ENCODE assay signal across 8 mouse cellular contexts in the genomic region with DNA sequence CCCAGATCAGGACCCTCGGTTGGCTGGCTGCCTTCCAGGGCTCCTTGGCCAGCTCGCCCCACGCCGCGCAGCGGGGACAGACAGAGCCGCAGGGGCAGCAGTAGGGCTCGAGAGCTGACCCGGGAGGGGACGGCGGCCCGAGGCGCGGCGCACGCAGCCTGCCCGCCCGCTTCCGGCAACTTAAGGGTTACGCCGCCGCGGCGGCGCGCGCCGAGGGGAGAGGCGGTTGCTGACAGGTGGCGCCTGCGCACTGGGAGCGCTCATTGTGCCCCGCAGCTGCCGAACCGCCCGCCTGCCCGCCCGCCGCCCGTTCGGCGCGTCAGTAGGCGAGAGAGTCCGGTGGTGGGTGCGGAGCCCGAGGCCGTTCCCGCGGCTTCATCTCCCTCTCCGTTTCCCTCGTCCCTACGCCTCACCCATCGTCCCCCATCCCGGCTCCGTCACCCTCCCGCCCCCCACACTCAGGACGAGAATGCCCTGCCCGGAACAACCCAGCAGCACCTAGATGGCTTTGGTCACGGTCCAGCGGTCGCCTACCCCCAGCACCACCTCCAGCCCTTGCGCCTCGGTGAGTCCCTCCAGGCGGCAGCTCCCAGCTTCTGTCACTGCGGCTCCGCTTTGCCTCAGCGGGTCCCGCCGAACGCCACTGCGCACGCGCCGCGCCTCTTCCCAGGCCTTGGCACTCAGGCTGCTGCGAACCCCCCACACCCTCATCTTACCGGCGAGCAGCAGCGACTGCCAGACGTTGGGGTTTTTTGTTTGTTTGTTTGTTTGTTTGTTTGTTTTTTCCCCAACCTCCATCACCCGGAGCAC. TPM values are rescaled to one million over a fixed set of nuclear protein-coding genes. Genes with fewer than 3 reads are reported as not detected.
DNase-seq lines count a peak whose midpoint lies in the region; ATAC-seq and TF ChIP-seq lines count a peak whose summit lies in the region.

TSS of gene Ssh2 (plus strand) at position 337 of the 810 bp plus-strand sequence.

- TF ChIP-seq CTCF in ES-Bruce4 (IDR thresholded peaks at IDR 0.05; ENCODE audit: low read depth, low read length), result no peak
- no peak for TF ChIP-seq CTCF in heart, postnatal 0 days (IDR thresholded peaks at IDR 0.05; ENCODE audit: low read depth)
- 0 out of 2 replicates have a peak, but pooled peaks have one; percentile 16 for TF ChIP-seq CTCF in stomach, postnatal 0 days (IDR thresholded peaks at IDR 0.05; ENCODE audit: low read depth)

- peak within 1 kb of the TSS; percentile 83 for H3K4me2 ChIP-seq in forebrain, embryonic 13.5 days
- peak within 1 kb of the TSS; percentile 95 for H3K4me2 ChIP-seq in heart, postnatal 0 days (ENCODE audit: low read depth, low read length)
- H3K4me2 ChIP-seq in liver, embryonic 15.5 days, result peak within 1 kb of the TSS; percentile 98
- H3K4me2 ChIP-seq in neural tube, embryonic 12.5 days (replicated peaks), result peak within 1 kb of the TSS; percentile 83
- H3K4me2 ChIP-seq in stomach, postnatal 0 days (replicated peaks; ENCODE audit: low read depth), result peak within 1 kb of the TSS; percentile 96

- no peaks in the 10 kb centered on the region for H3K27me3 ChIP-seq in ES-Bruce4 (ENCODE audit: control insufficient read depth, insufficient read depth, low read length, poor library complexity, severe bottlenecking)
- H3K27me3 ChIP-seq in forebrain, embryonic 13.5 days, result no peaks in the 10 kb centered on the region
- H3K27me3 ChIP-seq in heart, postnatal 0 days (ENCODE audit: control insufficient read depth, insufficient read depth, low read length), result no peaks in the 10 kb centered on the region
- no peaks in the 10 kb centered on the region for H3K27me3 ChIP-seq in liver, embryonic 15.5 days
- no peaks in the 10 kb centered on the region for H3K27me3 ChIP-seq in neural tube, embryonic 12.5 days (replicated peaks)
- no peaks in the 10 kb centered on the region for H3K27me3 ChIP-seq in stomach, postnatal 0 days (ENCODE audit: control insufficient read depth, insufficient read depth, low read length)

- H3K9me3 ChIP-seq in ES-Bruce4 (replicated peaks; ENCODE audit: control insufficient read depth, insufficient read depth, low read length, poor library complexity, severe bottlenecking), result no peaks in the 10 kb centered on the region
- no peaks in the 10 kb centered on the region for H3K9me3 ChIP-seq in forebrain, embryonic 13.5 days (replicated peaks)
- no peaks in the 10 kb centered on the region for H3K9me3 ChIP-seq in heart, postnatal 0 days (replicated peaks; ENCODE audit: control insufficient read depth, low read length)
- no peaks in the 10 kb centered on the region for H3K9me3 ChIP-seq in liver, embryonic 15.5 days (replicated peaks)
- no peaks in the 10 kb centered on the region for H3K9me3 ChIP-seq in neural tube, embryonic 12.5 days
- no peaks in the 10 kb centered on the region for H3K9me3 ChIP-seq in stomach, postnatal 0 days (ENCODE audit: control insufficient read depth, low read length)

- H3K9ac ChIP-seq in ES-Bruce4 (ENCODE audit: low read depth, poor library complexity, severe bottlenecking), result peak within 1 kb of the TSS; percentile 94
- peak within 1 kb of the TSS; percentile 95 for H3K9ac ChIP-seq in forebrain, embryonic 13.5 days
- H3K9ac ChIP-seq in heart, postnatal 0 days (replicated peaks; ENCODE audit: low read depth, low read length), result peak within 1 kb of the TSS; percentile 79
- peak within 1 kb of the TSS; percentile 98 for H3K9ac ChIP-seq in liver, embryonic 15.5 days
- H3K9ac ChIP-seq in neural tube, embryonic 12.5 days, result peak within 1 kb of the TSS; percentile 88
- peak within 1 kb of the TSS; percentile 88 for H3K9ac ChIP-seq in stomach, postnatal 0 days (ENCODE audit: low read length)

- H3K4me1 ChIP-seq in ES-Bruce4 (ENCODE audit: control insufficient read depth, insufficient read depth, low read length), result no peaks in the 10 kb centered on the region
- H3K4me1 ChIP-seq in forebrain, embryonic 13.5 days, result peaks cover 31% of the 10 kb centered on the region
- H3K4me1 ChIP-seq in heart, postnatal 0 days (ENCODE audit: control insufficient read depth, insufficient read depth), result peaks cover 3% of the 10 kb centered on the region; the same call in 1 of the 2 replicates
- peaks cover 26% of the 10 kb centered on the region for H3K4me1 ChIP-seq in liver, embryonic 15.5 days (replicated peaks)
- peaks cover 13% of the 10 kb centered on the region; the same call in 1 of the 2 replicates for H3K4me1 ChIP-seq in neural tube, embryonic 12.5 days
- H3K4me1 ChIP-seq in stomach, postnatal 0 days (replicated peaks; ENCODE audit: control insufficient read depth, insufficient read depth), result no peaks in the 10 kb centered on the region

- peak; percentile 83 for DNase-seq in c-Kit-positive CD71-positive TER-119-positive erythroid progenitor cells, embryonic 14.5 days (ENCODE audit: low spot score)
- peak; percentile 91 for DNase-seq in heart, postnatal 0 days (ENCODE audit: low spot score)
- peak; percentile 85 to 92 for DNase-seq in kidney, postnatal 36 days
- DNase-seq in stomach, postnatal 0 days (ENCODE audit: low spot score), result peak; percentile 91

- TF ChIP-seq POLR2A in ES-Bruce4 (IDR thresholded peaks at IDR 0.05; ENCODE audit: insufficient read depth, low read length), result no peak

- H3K4me3 ChIP-seq in ES-Bruce4 (ENCODE audit: low read depth, low read length), result peak within 1 kb of the TSS; percentile 87
- H3K4me3 ChIP-seq in forebrain, embryonic 13.5 days, result peak within 1 kb of the TSS; percentile 84
- H3K4me3 ChIP-seq in heart, postnatal 0 days (ENCODE audit: low read depth, low read length), result peak within 1 kb of the TSS; percentile 88
- H3K4me3 ChIP-seq in liver, embryonic 15.5 days (replicated peaks), result peak within 1 kb of the TSS; percentile 95
- peak within 1 kb of the TSS; percentile 71 for H3K4me3 ChIP-seq in neural tube, embryonic 12.5 days
- peak within 1 kb of the TSS; percentile 84 for H3K4me3 ChIP-seq in stomach, postnatal 0 days (ENCODE audit: low read depth, low read length)

- no peak within 1 kb of the TSS for H3K27ac ChIP-seq in ES-Bruce4 (ENCODE audit: insufficient read depth, low read length)
- peak within 1 kb of the TSS; percentile 99 for H3K27ac ChIP-seq in forebrain, embryonic 13.5 days
- H3K27ac ChIP-seq in heart, postnatal 0 days (ENCODE audit: low read depth), result peak within 1 kb of the TSS; percentile 85
- H3K27ac ChIP-seq in liver, embryonic 15.5 days (replicated peaks), result peak within 1 kb of the TSS; percentile 93
- peak within 1 kb of the TSS; percentile 92 for H3K27ac ChIP-seq in neural tube, embryonic 12.5 days
- peak within 1 kb of the TSS; percentile 87 for H3K27ac ChIP-seq in stomach, postnatal 0 days (replicated peaks)

- WGBS in forebrain, embryonic 13.5 days, result under 1% methylated on average over 68 of the region's 82 CpGs
- WGBS in heart, postnatal 0 days, result under 1% methylated on average over 73 of the region's 82 CpGs
- under 1% methylated on average over 73 of the region's 82 CpGs for WGBS in liver, embryonic 15.5 days (ENCODE audit: insufficient replicate concordance)
- under 1% methylated on average over 78 of the region's 82 CpGs for WGBS in neural tube, embryonic 12.5 days
- WGBS in stomach, postnatal 0 days, result under 1% methylated on average over 45 of the region's 82 CpGs

- no peaks in the 10 kb centered on the region for H3K36me3 ChIP-seq in ES-Bruce4 (ENCODE audit: control insufficient read depth, insufficient read depth, low read length, poor library complexity, severe bottlenecking)
- no peaks in the 10 kb centered on the region for H3K36me3 ChIP-seq in forebrain, embryonic 13.5 days (ENCODE audit: poor library complexity, severe bottlenecking)
- no peaks in the 10 kb centered on the region for H3K36me3 ChIP-seq in heart, postnatal 0 days (replicated peaks; ENCODE audit: control insufficient read depth, insufficient read depth, low read length)
- no peaks in the 10 kb centered on the region for H3K36me3 ChIP-seq in liver, embryonic 15.5 days (replicated peaks)
- H3K36me3 ChIP-seq in neural tube, embryonic 12.5 days, result no peaks in the 10 kb centered on the region
- H3K36me3 ChIP-seq in stomach, postnatal 0 days (ENCODE audit: control insufficient read depth, insufficient read depth, low read length), result no peaks in the 10 kb centered on the region

- ATAC-seq in forebrain, embryonic 13.5 days, result peak; percentile 93
- peak; percentile 83 for ATAC-seq in heart, postnatal 0 days (ENCODE audit: insufficient read depth, low read depth)
- peak; percentile 87 for ATAC-seq in liver, embryonic 15.5 days (ENCODE audit: insufficient read depth)
- peak; percentile 90 for ATAC-seq in neural tube, embryonic 12.5 days (ENCODE audit: low FRiP score, low read depth)
- ATAC-seq in stomach, postnatal 0 days (ENCODE audit: low FRiP score, low TSS enrichment), result peak; percentile 85

- no peak for TF ChIP-seq EP300 in ES-Bruce4 (IDR thresholded peaks at IDR 0.05; ENCODE audit: insufficient read depth, low read depth, low read length)
- TF ChIP-seq EP300 in heart, postnatal 0 days (IDR thresholded peaks at IDR 0.05; ENCODE audit: low read depth), result no peak
- no peak for TF ChIP-seq EP300 in stomach, postnatal 0 days (optimal IDR thresholded peaks at IDR 0.05)

RNA-seq across cellular contexts. Expression of gene Ssh2, which starts in this region (rescaled TPM):
- 6.0 and 6.1 TPM in 2 replicates for polyA plus RNA-seq in ES-Bruce4 (2011; ENCODE audit: insufficient read depth, insufficient read length, low read depth, missing spikeins)
- 13.9 and 16.6 TPM in 2 replicates for polyA plus RNA-seq in forebrain, embryonic 13.5 days (2015; fragmentation: Nextera tagmentation; extraction: Ambion mirVana)
- 60.6 and 61.8 TPM in 2 replicates for total RNA-seq in heart, postnatal 0 days (2014; rRNA removed; ENCODE audit: low replicate concordance)
- 17.9 and 21.0 TPM in 2 replicates for polyA plus RNA-seq in heart, postnatal 0 days (2015; fragmentation: Nextera tagmentation; extraction: Ambion mirVana)
- 3.9 and 5.1 TPM in 2 replicates for polyA plus RNA-seq in liver, embryonic 15.5 days (2015; fragmentation: Nextera tagmentation; extraction: Ambion mirVana)
- 13.8 and 14.3 TPM in 2 replicates for polyA plus RNA-seq in neural tube, embryonic 12.5 days (2016; fragmentation: Nextera tagmentation; extraction: Ambion mirVana)
- polyA plus RNA-seq in stomach, postnatal 0 days (2015; fragmentation: Nextera tagmentation; extraction: Ambion mirVana), result 3.0 and 3.5 TPM in 2 replicates
